Mouse (Mus musculus) cerebellum, adult 18-20 months (tissue): ENCODE data around the gene Rrm1.
A peak's percentile ranks its signal among the peaks of the same experiment; 100 is the strongest.
"Not testable (repeated sequence)": the region's sequence is repeated elsewhere in the genome, so short reads cannot be mapped to it uniquely, and the experiment has no call there.

ENCODE experiments used
- DNase-seq, 2 experiments: peaks; one replicate each; pipeline ENCODE4 v3.0.0; 2021

Rrm1 gene

GRCm38 (mm10) chr7:102441657-102442391 is at the start of gene Rrm1:
Rrm1 (plus strand) TSS chr7:102441695.
- DNase-seq, result peak; percentile 93 to 97

GRCm38 (mm10) chr7:102393898-102394297 is 47.6 kb upstream of the Rrm1 start:
- DNase-seq, result no peak

- DNase-seq, result peak; percentile 7 to 11
Measured at GRCm38 (mm10) chr7:102395894-102396293, 45.6 kb upstream of the Rrm1 start.

GRCm38 (mm10) chr7:102396331-102396730 is 45.2 kb upstream of the Rrm1 start:
- no peak for DNase-seq

GRCm38 (mm10) chr7:102399180-102399731 is 42.2 kb upstream of the Rrm1 start:
- no peak for DNase-seq

GRCm38 (mm10) chr7:102404118-102404517 is 37.4 kb upstream of the Rrm1 start:
- DNase-seq, result no peak

GRCm38 (mm10) chr7:102407440-102407839 is 34.1 kb upstream of the Rrm1 start:
- DNase-seq, result no peak

- not testable (repeated sequence) for DNase-seq
Measured at GRCm38 (mm10) chr7:102415272-102415671, 26.2 kb upstream of the Rrm1 start.

- DNase-seq, result no peak
Measured at GRCm38 (mm10) chr7:102415841-102416240, 25.7 kb upstream of the Rrm1 start.

- peak; percentile 53 to 65 for DNase-seq
Measured at GRCm38 (mm10) chr7:102417398-102417797, 24.1 kb upstream of the Rrm1 start.

GRCm38 (mm10) chr7:102422036-102422435 is 19.5 kb upstream of the Rrm1 start:
- no peak for DNase-seq

GRCm38 (mm10) chr7:102425933-102426685 is 15.4 kb upstream of the Rrm1 start:
- DNase-seq, result no peak

GRCm38 (mm10) chr7:102434344-102434743 is 7.2 kb upstream of the Rrm1 start:
- no peak for DNase-seq

- peak in 1 of 2 experiments; percentile 6 for DNase-seq
Measured at GRCm38 (mm10) chr7:102440822-102441656, 456 bp upstream of the Rrm1 start.

GRCm38 (mm10) chr7:102442432-102442831 is 937 bp downstream of the Rrm1 start:
- DNase-seq, result no peak

GRCm38 (mm10) chr7:102444301-102444700 is 2.8 kb downstream of the Rrm1 start:
- no peak for DNase-seq

- no peak for DNase-seq
Measured at GRCm38 (mm10) chr7:102446438-102446837, 4.9 kb downstream of the Rrm1 start.

GRCm38 (mm10) chr7:102458618-102459380 is 17.3 kb downstream of the Rrm1 start:
- no peak for DNase-seq

- DNase-seq, result no peak
Measured at GRCm38 (mm10) chr7:102467566-102467965, 26.1 kb downstream of the Rrm1 start.

GRCm38 (mm10) chr7:102472675-102473074 is 31.2 kb downstream of the Rrm1 start:
- DNase-seq, result no peak

- no peak for DNase-seq
Measured at GRCm38 (mm10) chr7:102476601-102477000, 35.1 kb downstream of the Rrm1 start.

- DNase-seq, result no peak
Measured at GRCm38 (mm10) chr7:102477377-102477776, 35.9 kb downstream of the Rrm1 start.
